Mouse (Mus musculus) adrenal gland, adult 18-20 months (tissue): ENCODE data around the gene Slc23a2. TPM values are rescaled to one million over a fixed set of nuclear protein-coding genes. Genes with fewer than 3 reads are reported as not detected.
A peak's percentile ranks its signal among the peaks of the same experiment; 100 is the strongest.

ENCODE experiments used
- DNase-seq, 2 experiments: peaks; one replicate each; pipeline ENCODE4 v3.0.0; 2021 to 2022; ENCODE audit warnings: low spot score in 2 of 2
- total RNA-seq, 2 experiments: library from RNA; stranded (reverse); gene quantifications; 1 replicate in 1 of 2; 2 replicates in 1 of 2; pipeline ENCODE4 v1.2.3; 2021

The Slc23a2 gene
- total RNA-seq, 2 experiments from 2014 or later, result 239 to 346 TPM

DNA sequence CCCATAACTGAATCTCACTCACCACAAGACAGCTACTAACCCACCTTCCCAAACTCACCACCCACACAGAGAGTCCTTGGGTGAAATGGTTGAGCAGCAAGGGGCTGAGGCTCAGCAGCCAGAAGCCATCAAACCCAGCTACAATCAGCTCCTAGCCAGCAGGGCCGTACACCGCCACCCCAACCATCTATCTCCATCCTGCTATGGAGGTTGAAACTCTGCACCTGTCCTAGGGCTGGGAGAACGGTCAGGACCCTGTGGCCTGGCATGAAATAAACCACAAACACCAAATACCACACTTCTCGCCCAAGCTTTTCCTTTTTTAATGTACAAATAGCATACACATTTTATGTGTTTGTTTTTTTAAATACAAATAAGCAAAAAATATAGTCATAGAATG lies 120.9 kb downstream of the Slc23a2 start:
- no peak for DNase-seq

- no peak for DNase-seq
Measured at GRCm38 (mm10) chr2:132022621-132023020, 122.3 kb downstream of the Slc23a2 start.

DNA sequence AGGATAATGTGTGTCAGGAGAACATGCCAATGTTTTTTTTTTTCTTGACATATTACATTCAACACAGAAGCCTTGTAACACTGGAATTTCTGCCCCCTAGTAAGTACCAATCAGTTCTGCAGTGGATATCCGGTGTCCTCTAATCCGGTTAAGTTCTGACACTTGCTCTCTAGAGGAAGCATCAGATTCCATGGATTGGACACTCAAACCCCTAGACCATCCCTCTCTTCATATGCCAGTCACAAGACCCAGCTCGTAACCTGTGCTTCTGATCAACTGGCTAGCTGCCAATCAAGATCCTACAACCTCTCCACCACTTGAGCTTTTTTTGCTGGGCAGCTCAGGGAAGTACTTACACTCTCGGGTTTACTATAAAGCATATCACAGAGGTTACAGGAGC lies 123.3 kb downstream of the Slc23a2 start:
- no peak for DNase-seq

DNA sequence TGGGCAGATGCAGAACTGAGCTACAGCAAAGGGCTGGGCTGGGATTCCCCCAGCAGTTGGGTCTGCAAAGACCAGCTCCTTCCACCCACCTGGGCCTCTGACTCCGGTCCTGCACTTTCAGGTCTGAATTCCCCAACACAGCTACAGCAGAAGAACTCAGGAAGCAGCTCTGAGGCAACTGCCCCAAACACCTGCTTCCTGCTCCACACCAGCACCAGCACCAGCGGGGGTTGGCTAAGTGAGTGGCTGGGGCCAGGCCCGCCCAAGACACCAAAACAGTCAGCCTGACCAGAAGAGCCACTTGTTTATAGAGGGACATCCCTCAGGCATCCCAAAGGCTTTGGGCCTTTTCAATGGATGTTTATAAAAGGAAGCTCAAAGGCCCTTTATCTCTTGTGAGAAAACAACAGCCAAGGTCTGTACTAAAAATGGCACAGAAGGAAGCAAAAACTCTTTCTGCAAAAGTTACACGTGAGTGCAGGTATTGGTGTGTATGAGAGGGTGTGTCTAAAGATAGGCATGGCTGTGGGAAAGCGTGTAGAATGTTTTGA lies 123.8 kb downstream of the Slc23a2 start:
- DNase-seq, result no peak

DNA sequence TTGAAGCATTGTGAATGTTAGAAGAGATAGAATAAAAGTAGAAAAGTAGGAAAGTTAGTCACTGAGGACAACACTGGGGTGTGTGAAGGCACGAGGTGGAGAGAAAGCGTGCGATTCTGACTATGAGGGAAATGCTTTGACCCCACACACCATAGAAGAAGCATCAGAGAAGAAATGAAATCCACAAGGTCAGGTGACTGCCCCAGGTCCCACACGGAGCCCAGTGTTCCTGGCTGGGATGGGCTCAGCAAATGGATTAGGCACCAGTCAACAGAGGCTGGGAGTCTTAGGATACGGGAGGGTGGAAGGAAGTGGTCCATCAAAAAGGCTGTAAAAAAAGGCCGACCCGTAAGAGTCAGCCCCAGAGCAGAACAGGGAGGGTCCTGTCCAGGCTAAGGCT lies 124.5 kb downstream of the Slc23a2 start:
- DNase-seq, result no peak

- DNase-seq, result no peak
Measured at GRCm38 (mm10) chr2:132019372-132019811, 125.5 kb downstream of the Slc23a2 start.

GRCm38 (mm10) chr2:132018156-132018555 lies 126.8 kb downstream of the Slc23a2 start:
- DNase-seq, result no peak

DNA sequence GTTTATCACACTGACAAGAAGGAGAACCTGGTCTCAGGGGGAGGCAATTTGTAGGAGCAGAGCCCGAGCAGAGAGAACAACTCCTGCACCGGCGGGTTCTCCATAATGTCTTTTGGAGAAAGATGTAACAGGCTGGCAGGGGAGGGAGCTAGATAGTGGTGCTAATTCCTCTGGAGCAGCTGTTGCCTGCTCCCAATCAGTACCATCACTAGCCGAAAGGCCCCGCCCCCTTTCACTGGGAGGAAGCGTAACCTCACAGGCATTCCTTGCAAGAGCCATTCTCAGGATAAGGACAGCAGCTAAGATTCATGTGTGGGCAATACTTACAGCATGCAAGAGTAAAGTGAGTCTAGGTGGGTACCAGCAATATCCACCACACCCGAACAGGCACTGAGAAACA lies 127.3 kb downstream of the Slc23a2 start:
- DNase-seq, result no peak

DNA sequence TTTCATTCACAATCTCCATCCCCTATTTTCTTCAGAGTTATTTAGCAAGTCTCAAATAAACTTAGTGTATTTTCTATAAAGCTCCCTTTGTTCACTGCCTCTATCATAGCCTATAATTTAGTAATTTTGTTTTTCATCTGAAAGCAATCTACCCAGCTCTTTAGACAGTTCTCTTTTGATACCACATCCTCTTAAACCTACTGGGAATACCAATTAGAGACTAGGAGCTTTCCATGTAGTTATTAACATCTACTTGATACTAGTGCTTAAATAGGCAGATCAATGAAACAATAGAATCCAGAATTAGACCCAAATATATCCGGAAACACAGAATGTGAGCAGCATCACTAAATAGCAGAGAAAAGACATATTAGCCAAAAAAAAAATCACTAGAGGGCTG lies 128.9 kb downstream of the Slc23a2 start:
- DNase-seq, result no peak

- DNase-seq, result no peak
Measured at GRCm38 (mm10) chr2:132013152-132013551, 131.8 kb downstream of the Slc23a2 start.

DNA sequence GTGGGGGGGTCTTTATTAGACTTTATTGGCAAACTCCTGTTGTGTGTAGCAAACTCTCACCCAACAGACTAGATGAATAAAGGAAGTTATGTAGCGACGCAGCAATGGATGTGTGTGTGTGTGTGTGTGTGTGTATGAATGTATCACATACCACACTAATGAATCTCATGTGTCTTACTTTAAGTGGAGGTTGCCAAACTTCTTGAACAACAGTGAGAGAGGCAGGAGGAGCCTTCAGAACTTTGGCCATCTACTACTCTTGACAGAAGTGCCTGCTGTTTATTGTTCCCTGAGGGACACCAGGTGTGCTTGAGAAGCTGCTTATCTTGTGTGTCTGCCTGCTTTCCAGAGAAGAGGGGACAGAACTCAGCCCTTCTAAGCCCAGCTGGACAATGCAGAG lies 134.1 kb downstream of the Slc23a2 start:
- no peak for DNase-seq

- no peak for DNase-seq
Measured at GRCm38 (mm10) chr2:132008186-132008585, 136.7 kb downstream of the Slc23a2 start.

GRCm38 (mm10) chr2:132007475-132007819 lies 137.5 kb downstream of the Slc23a2 start:
- no peak for DNase-seq

- DNase-seq, result peak in 1 of 2 experiments; percentile 52
Measured at GRCm38 (mm10) chr2:132006561-132007474, 138.1 kb downstream of the Slc23a2 start.

DNA sequence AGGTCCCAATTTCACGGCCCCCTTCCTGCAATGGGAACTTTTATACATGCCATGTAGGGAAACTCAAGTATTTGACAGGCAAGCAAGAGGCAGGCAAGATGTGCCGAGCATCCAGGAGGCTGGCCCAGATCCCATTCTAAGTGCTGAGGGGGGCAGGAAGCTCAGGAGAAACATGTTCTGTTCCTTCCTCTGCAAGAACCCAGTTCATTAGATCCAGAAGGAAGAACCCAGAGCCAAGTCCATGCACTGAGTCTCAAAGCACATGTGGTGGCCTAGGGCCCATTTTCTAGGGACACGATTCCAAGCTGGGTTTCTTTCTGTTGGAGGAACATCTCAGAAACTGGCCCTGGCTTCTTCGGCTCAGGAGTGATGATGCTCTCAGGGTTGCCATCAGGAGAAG lies 139.5 kb downstream of the Slc23a2 start:
- DNase-seq, result no peak

DNA sequence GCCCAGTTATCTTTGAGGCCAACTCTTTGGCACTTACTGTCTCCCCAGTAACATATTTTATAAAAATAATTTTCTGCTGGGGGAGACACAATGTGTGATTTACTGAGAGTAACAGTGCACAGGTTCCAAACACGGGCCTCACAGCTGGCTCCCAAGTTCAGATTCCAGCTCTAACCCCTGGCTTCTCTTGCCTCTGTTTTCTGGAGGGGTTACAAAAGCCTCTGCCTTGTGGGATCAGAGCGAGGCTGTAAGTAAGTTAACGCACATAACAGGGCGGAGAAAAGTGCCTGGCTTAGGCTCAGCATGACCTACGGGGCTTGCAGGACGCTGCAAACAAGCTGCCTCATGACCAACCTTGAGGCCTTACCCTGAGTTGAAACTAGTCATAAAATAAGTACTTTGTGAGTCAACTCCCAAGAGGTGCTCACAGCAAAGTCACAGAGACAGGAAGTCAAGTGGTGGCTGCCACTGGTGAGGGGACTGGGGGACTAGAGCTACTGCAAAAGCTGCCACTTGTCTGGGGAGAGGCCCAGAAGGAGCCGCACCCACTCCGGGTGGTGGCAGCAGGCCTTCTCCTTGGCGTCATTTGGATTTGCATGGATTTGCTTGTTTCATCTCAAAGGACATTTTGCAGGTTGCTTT lies 140.3 kb downstream of the Slc23a2 start:
- DNase-seq, result no peak

DNA sequence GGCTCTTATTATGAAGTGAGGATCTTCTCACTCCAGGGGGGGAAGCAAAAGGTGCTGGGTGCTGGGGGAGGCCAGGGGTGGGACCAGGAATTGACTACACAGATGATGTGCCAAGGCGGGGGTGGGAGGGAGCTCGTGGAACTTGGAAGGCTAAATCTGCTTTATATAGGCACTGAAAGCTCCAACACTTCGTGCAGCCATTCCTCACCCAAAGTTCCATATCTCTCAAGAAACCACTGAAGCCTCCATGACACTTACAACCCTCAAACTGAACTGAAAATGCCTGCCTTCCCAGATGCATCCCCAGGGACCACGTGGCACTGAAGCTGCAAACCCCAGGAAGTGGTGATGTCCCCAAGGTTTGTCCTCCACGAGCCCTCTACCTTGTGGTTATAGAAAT lies 141.0 kb downstream of the Slc23a2 start:
- no peak for DNase-seq

Other genes starting within 250 kb of the Slc23a2 start
- 100 to 1,000 TPM in 1 of 2 experiments, 10 to 100 TPM in 1; 99.2 to 163 TPM for gene Prnp, start 235.2 kb downstream of the Slc23a2 start, total RNA-seq
- not detected for gene Prn, start 235.2 kb downstream of the Slc23a2 start, total RNA-seq
- under 1 TPM in 1 of 2 experiments, not detected in 1; 0.67 TPM for gene Prnd, start 194.2 kb downstream of the Slc23a2 start, total RNA-seq
- gene Rassf2, start 114.8 kb downstream of the Slc23a2 start, total RNA-seq, result 10 to 100 TPM; 11.1 to 19.0 TPM
- 10 to 100 TPM; 36.5 to 43.7 TPM for gene Tmem230, start 102.7 kb upstream of the Slc23a2 start, total RNA-seq
- 100 to 1,000 TPM in 1 of 2 experiments, 10 to 100 TPM in 1; 80.2 to 104 TPM for gene Pcna, start 108.2 kb upstream of the Slc23a2 start, total RNA-seq
- gene Cds2, start 118.0 kb upstream of the Slc23a2 start, total RNA-seq, result 10 to 100 TPM; 74.6 to 75.3 TPM
- gene Prokr2, start 240.3 kb upstream of the Slc23a2 start, total RNA-seq, result not detected